Comparison of ENCODE assay signal across 8 mouse cellular contexts in genomic region chr13:46257847-46258246, GRCm38 (mm10). TPM values are rescaled to one million over a fixed set of nuclear protein-coding genes. Genes with fewer than 3 reads are reported as not detected.
DNase-seq lines count a peak whose midpoint lies in the region; ATAC-seq lines count a peak whose summit lies in the region.

No protein-coding gene starts in this region.

- peak; percentile 37 for DNase-seq in CD4-positive, CD25-positive, alpha-beta regulatory T cell, adult 2 months (ENCODE audit: low read depth, low spot score)
- peak; percentile 33 for DNase-seq in adrenal gland, adult 2 months
- peak; percentile 88 for DNase-seq in embryo, embryonic 10 days (ENCODE audit: low spot score)
- DNase-seq in gastrocnemius, postnatal 4 days (ENCODE audit: low spot score in 2 of 2): peak; percentile 49 to 79
- DNase-seq in kidney, postnatal 4 days: peak; percentile 87 to 89
- peak; percentile 85 for DNase-seq in lung, postnatal 10 days
- peak; percentile 51 to 68 for DNase-seq in right cerebral cortex, postnatal 36 days (ENCODE audit: low spot score in 2 of 2)

- ATAC-seq in CD4-positive, CD25-positive, alpha-beta regulatory T cell, adult 4 months: no peak

RNA-seq across cellular contexts. Expression of gene Stmnd1, which starts 15.7 kb away (rescaled TPM):
- polyA plus RNA-seq in CD4-positive, CD25-positive, alpha-beta regulatory T cell, adult 4 months (2017; shearing (Covaris generic)): not detected
- total RNA-seq in adrenal gland, adult 2 months (2021): not detected
- polyA plus RNA-seq in adrenal gland, adult 2 months (2012; rRNA removed): not detected in 2 replicates
- total RNA-seq in gastrocnemius, postnatal 4 days (2021): 1 to 10 TPM; 2.0 to 2.2 TPM

Comparison
In these comparisons a context has a peak if more than half of its experiments do, and no peak if none do; other contexts are left out.
1. DNase-seq: peak in every context shown above with its lines; median percentile 88 in embryo, embryonic 10 days; 88 in kidney, postnatal 4 days; 85 in lung, postnatal 10 days; 64 in gastrocnemius, postnatal 4 days; 60 in right cerebral cortex, postnatal 36 days; 37 in CD4-positive, CD25-positive, alpha-beta regulatory T cell, adult 2 months; 33 in adrenal gland, adult 2 months.